Mouse (Mus musculus) macrophage (primary cell): ENCODE data around the gene Ms4a4a. TPM values are rescaled to one million over a fixed set of nuclear protein-coding genes. Genes with fewer than 3 reads are reported as not detected.

Source experiments
- H3K27ac ChIP-seq: fragments of 350-480 bp; formaldehyde crosslinking; 2 replicates; pipeline ENCODE4 v1.9.0; 2021
- H3K36me3 ChIP-seq: fragments of 350-480 bp; formaldehyde crosslinking; 2 replicates; pipeline ENCODE4 v1.9.0; 2021; ENCODE audit errors: inconsistent target
- H3K4me3 ChIP-seq: fragments of 350-480 bp; formaldehyde crosslinking; 2 replicates; pipeline ENCODE4 v1.9.0; 2021; ENCODE audit errors: inconsistent target
- H3K79me2 ChIP-seq: fragments of 350-480 bp; formaldehyde crosslinking; 2 replicates; pipeline ENCODE4 v1.9.0; 2021; ENCODE audit errors: inconsistent target
- WGBS: methylation state at CpG from one replicate; pipeline ENCODE4 v1.1.7; 2026; ENCODE audit warnings: inconsistent platforms; ENCODE audit not compliant: missing documents; 5-methylcytosine and 5-hydroxymethylcytosine counted together
- polyA plus RNA-seq: library from polyadenylated mRNA; stranded (reverse); fragments of 250-400 nt; gene quantifications from 3 replicates; pipeline ENCODE4 v1.2.4, GENCODE M21; 2018; ENCODE audit warnings: inconsistent platforms
- total RNA-seq, 78 experiments: library from RNA; depleted of rRNA; stranded (reverse); fragments of 250-400 nt; gene quantifications; 1 replicate in 9 of 78; 2 replicates in 24 of 78; 3 replicates in 43 of 78; 4 replicates in 2 of 78; pipeline ENCODE4 v1.2.4; 2018; ENCODE audit warnings: inconsistent platforms in 56 of 78

Gene Ms4a4a
- 100 to 1,000 TPM in 14 of 26 experiments, 10 to 100 TPM in 12; 31.7 to 275 (median 102) TPM for total RNA-seq (2018; cell fraction: chromatin; rRNA removed)
- 100 to 1,000 TPM; 219 to 786 (median 517) TPM for total RNA-seq (2018; cell fraction: cytosol; rRNA removed)
- 100 to 1,000 TPM; 115 to 503 (median 234) TPM for total RNA-seq (2018; cell fraction: nucleus; rRNA removed)
- polyA plus RNA-seq = 260 to 797 TPM (median 552 TPM) in 3 replicates

DNA sequence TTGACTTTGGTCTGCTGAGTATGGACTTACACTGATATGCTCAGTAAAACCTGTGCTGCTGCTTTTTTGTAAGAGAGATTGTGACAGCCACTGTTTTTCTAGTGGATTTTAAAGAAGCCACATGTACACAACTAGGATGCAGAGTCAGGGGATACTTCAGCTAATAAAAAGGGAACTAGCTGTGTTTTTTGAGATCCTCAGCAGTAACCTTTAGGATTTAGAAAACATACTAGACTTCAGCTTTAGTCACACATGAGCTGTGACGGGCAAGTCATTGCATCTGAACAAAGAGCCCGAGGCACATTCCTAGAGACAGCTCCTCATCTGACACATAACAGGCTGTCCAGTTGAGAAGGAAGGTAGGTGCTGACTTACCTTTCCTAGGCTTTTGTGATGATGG, at the start of gene Ms4a4a:
Gene Ms4a4a, plus strand, starts transcription at position 251 of the 400 bp plus-strand sequence.
- H3K27ac ChIP-seq = peak within 1 kb of the TSS; percentile 73
- H3K4me3 ChIP-seq = no peak within 1 kb of the TSS; the same call in 1 of the 2 replicates
- H3K79me2 ChIP-seq = peaks cover 42% of the 10 kb centered on the region; the same call in 1 of the 2 replicates
- 53% methylated on average over 2 of the region's 2 CpGs for WGBS
- H3K36me3 ChIP-seq = peaks cover 8% of the 10 kb centered on the region; the same call in 1 of the 2 replicates

DNA sequence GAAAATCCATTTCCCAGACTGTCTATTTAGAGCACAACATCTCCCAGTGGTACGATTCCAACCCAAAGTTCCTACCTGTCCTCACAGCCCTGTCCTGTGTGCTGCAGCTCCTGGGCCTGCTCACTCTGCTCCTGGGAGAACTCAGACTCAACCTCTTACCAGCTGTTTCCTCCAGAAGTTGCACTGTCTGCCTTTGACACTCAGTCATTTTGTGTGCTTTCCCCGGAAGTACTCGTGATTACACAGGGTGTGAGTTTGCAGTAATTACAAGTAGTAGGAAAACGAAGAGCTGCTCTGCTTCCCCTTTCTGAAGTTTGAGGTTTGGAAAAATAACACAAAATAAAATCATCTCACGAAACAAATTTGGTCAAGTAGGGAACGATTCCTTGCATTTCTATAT, 39.4 kb upstream of the Ms4a4a start, which contains the start of gene Ms4a7:
Gene Ms4a7, minus strand, starts transcription at position 215 of the 400 bp plus-strand sequence.
- Histone ChIP-seq H3K27ac (peak within 1 kb of the TSS; percentile 88), H3K4me3 (peak within 1 kb of the TSS; percentile 44)
- WGBS = 6% methylated on average over 6 of the region's 6 CpGs

DNA sequence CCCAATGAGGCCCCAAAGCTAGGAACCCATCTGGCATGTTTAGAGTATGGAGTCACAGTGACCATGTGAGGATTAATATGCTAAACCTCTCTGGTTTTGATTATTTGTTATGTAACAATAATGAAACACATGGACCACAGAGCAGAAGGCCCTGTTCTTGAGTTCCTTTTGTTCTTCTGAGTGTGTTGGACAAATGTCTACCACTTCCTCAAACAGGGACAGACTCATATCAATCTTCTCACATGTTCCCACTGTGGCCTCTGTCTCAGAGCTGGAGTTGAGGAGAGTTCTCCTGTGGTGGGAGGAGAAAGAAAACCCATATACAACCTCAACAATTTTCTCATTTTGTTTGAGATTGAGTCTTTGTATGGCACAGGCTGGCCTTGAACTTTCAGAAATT, 32.2 kb upstream of the Ms4a4a start:
- peak overlapping the region; percentile 55 for H3K27ac ChIP-seq
- no peaks in the 10 kb centered on the region for H3K79me2 ChIP-seq
- no peaks in the 10 kb centered on the region for H3K36me3 ChIP-seq
- no peak overlapping the region for H3K4me3 ChIP-seq

More for the DNA sequence above, 39.4 kb upstream of the Ms4a4a start, which contains the start of gene Ms4a7:
- Histone ChIP-seq H3K36me3 (peaks cover 3% of the 10 kb centered on the region; the same call in 1 of the 2 replicates), H3K79me2 (peaks cover 50% of the 10 kb centered on the region)

- no peak overlapping the region for H3K27ac ChIP-seq
- no peak overlapping the region for H3K4me3 ChIP-seq
- H3K79me2 ChIP-seq = no peaks in the 10 kb centered on the region
- no peaks in the 10 kb centered on the region for H3K36me3 ChIP-seq
Measured at GRCm38 (mm10) chr19:11343992-11344391, 31.3 kb upstream of the Ms4a4a start.

DNA sequence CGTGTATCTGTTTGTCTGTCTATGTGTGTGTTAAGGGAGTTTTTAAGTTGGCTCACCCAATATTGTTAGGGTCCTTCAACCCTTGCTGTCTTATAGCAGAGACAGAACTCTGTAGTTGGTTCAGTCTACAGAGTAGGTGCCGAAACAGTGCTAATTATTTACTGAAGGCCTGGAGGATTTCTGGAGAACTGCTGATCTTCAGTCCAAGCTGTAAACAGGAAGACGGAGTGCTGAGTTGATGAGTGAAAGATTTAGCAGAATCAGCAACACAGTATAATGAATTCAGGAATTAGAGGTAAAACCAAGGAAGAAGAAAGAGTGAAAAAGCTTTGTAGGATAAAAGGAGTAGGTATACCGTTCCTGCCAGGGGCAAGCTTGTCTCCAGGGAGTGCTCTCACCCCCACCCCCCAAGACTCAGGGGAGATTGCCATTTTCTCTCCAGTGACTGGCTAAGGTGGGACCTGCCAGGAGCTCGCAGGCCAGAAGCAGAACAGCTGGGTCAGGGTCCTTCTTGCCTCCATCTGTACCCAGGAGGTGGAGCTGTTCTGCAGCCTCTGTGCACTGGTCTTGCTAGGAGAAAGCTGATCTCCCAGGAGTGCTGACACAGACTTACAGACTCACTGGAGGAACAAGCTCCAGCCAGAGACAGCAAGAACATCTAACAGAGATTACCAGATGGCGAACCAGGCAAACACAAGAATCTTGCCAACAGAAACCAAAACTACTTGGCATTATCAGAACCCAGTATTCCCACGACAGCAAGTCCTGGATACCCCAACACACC, 25.4 kb upstream of the Ms4a4a start:
- peak overlapping the region; percentile 64 for H3K27ac ChIP-seq
- no peak overlapping the region for H3K4me3 ChIP-seq
- WGBS = 80% methylated on average over 7 of the region's 7 CpGs
- no peaks in the 10 kb centered on the region for H3K36me3 ChIP-seq
- H3K79me2 ChIP-seq = no peaks in the 10 kb centered on the region

GRCm38 (mm10) chr19:11351878-11352277, 23.4 kb upstream of the Ms4a4a start:
- WGBS = 47% methylated on average over 3 of the region's 3 CpGs
- Histone ChIP-seq H3K79me2 (no peaks in the 10 kb centered on the region), H3K36me3 (no peaks in the 10 kb centered on the region), H3K4me3 (no peak overlapping the region), H3K27ac (no peak overlapping the region)

DNA sequence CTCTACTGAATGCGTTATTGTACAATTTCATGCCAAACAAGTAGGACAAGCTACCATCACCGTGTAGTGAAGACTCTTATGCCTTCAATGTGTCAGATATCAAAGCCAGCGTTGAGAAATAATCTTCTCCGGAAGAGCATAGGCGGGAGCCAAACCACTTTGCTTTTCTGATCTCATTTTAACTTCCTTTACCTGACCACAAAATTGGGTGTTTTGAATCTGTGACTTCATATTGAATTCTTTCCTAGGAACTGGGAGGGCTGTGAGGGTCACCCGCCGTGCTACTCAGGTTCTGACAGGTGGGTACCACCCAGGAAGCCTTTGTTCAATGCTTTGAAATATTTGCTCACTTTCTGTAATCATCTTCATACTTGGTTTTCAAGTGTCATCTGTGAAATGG, 19.6 kb upstream of the Ms4a4a start:
- WGBS = 29% methylated on average over 7 of the region's 7 CpGs
- no peaks in the 10 kb centered on the region for H3K36me3 ChIP-seq
- no peak overlapping the region for H3K4me3 ChIP-seq
- no peaks in the 10 kb centered on the region for H3K79me2 ChIP-seq
- H3K27ac ChIP-seq = no peak overlapping the region

DNA sequence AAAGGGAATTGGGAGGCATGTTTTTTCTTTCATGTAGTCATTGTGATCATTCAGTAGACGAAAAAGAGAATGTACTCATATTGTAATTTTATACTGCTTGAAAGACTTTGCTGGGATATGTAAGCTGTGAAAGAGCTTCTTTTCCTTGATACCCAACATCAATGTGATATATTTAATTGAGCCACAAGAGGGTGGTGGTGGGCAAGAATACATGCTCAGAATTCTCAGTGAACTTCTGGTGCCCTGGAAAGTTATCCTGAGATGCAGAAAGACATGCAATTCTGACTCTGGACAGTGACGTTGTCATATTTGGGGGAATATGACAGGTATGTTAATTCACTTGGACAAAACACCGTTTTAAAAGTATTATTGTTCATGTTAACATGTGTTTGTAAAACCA, 15.2 kb upstream of the Ms4a4a start:
- Histone ChIP-seq H3K79me2 (no peaks in the 10 kb centered on the region), H3K36me3 (no peaks in the 10 kb centered on the region), H3K27ac (no peak overlapping the region), H3K4me3 (no peak overlapping the region)
- WGBS = 55% methylated on average over 3 of the region's 3 CpGs

DNA sequence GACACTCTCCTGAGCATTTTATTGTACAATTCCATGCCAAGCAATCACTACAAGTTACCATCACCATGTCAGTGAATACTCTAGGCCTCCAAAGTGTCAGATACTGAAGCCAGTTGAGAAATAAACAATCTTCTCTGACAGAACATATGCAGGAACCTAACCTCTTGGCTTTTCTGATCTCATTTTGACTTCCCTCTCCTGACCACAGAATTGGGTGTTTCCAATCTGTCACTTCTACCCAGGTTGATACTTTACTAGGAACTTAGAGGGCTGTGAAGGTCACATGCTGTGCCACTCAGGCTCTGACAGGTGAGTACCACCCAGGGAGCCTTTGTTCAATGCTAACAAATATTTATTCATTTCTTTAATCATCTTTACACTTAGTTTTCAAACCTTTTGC, 13.3 kb upstream of the Ms4a4a start:
- no peak overlapping the region for H3K27ac ChIP-seq
- H3K36me3 ChIP-seq = no peaks in the 10 kb centered on the region
- no peak overlapping the region for H3K4me3 ChIP-seq
- no peaks in the 10 kb centered on the region for H3K79me2 ChIP-seq

- WGBS = 15% methylated on average over 3 of the region's 3 CpGs
- H3K4me3 ChIP-seq = no peak overlapping the region
- no peaks in the 10 kb centered on the region for H3K36me3 ChIP-seq
- H3K79me2 ChIP-seq = no peaks in the 10 kb centered on the region
- H3K27ac ChIP-seq = peak overlapping the region; percentile 62
Measured at GRCm38 (mm10) chr19:11368310-11368709, 7.0 kb upstream of the Ms4a4a start.

DNA sequence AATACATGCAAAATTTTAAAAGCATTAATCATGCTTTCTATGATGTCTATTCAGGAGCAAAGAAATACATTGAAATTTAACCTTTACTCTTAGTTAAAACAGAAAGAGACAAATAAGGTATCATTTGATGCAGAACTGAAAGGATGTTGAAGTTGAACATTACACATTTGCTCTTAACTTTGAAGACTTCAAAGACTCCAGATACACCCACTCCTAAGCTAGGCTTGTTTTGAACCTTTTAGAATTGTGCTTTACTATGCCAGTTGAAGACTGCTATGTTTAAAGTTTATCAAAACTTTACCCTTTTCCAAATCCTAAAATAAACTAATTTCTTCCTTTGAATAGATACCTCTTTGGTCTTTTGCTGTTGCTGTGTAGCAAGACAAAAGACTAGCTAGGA, 4.1 kb upstream of the Ms4a4a start:
- H3K4me3 ChIP-seq = no peak overlapping the region
- peaks cover 6% of the 10 kb centered on the region; the same call in 1 of the 2 replicates for H3K79me2 ChIP-seq
- no peak overlapping the region for H3K27ac ChIP-seq
- H3K36me3 ChIP-seq = no peaks in the 10 kb centered on the region

- Histone ChIP-seq H3K36me3 (peaks cover 15% of the 10 kb centered on the region), H3K79me2 (peaks cover 51% of the 10 kb centered on the region; the same call in 1 of the 2 replicates), H3K4me3 (no peak overlapping the region), H3K27ac (peak overlapping the region; percentile 73)
- WGBS = 11% methylated on average over 2 of the region's 2 CpGs
Measured at GRCm38 (mm10) chr19:11376399-11376798, 1.1 kb downstream of the Ms4a4a start.

DNA sequence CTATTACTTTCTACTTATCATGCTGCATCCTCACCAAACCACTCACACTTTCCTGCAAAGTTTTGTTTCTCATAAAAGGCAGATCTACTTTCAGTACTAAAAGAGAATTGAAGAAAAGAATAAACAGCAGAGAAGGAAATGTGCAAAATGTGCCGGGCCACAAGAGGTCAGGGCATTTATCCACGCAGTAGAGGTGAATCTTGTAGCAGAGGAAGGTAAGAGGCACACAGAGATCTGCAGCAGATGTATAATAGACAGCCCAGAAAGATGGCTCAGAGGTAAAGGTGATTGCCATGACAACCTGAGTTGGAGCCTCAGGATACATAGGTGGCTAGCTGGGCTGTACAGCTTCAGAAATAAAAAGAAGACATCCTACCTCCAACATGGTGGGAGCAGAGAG, 11.8 kb downstream of the Ms4a4a start:
- no peak overlapping the region for H3K27ac ChIP-seq
- H3K36me3 ChIP-seq = peaks cover 82% of the 10 kb centered on the region
- no peaks in the 10 kb centered on the region; the same call in 1 of the 2 replicates for H3K79me2 ChIP-seq
- no peak overlapping the region for H3K4me3 ChIP-seq
- WGBS = 65% methylated on average over 2 of the region's 2 CpGs

GRCm38 (mm10) chr19:11387685-11388084, 12.4 kb downstream of the Ms4a4a start:
- 66% methylated on average over 4 of the region's 4 CpGs for WGBS
- no peak overlapping the region for H3K27ac ChIP-seq
- H3K4me3 ChIP-seq = no peak overlapping the region
- no peaks in the 10 kb centered on the region; the same call in 1 of the 2 replicates for H3K79me2 ChIP-seq
- peaks cover 79% of the 10 kb centered on the region for H3K36me3 ChIP-seq

DNA sequence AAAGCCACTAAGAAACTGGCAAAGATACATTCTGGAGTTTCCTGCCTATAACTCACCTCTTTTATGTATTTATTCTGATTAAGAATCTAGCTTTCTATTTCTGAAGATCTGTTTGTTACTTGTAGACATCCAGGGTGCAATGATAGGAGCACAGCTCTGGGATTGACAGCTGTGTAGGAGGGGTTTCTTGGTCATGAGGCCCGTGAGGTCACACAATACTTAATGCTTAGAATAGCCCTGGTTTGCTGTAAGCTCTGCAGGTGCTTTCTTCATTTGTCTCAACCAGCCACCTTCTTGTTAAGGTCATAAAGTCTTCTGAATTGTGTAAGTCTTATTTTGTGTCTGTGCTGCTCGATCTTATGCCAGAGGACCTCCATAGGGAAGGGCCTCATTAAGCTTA, 13.6 kb downstream of the Ms4a4a start:
- no peak overlapping the region for H3K4me3 ChIP-seq
- H3K79me2 ChIP-seq = no peaks in the 10 kb centered on the region; the same call in 1 of the 2 replicates
- no peak overlapping the region for H3K27ac ChIP-seq
- H3K36me3 ChIP-seq = peaks cover 66% of the 10 kb centered on the region
- 100% methylated on average over 2 of the region's 2 CpGs for WGBS
